Mouse (Mus musculus) bone marrow, adult 2 months (tissue): Measurements from ENCODE around the gene Hnrnpab. TPM values are rescaled to one million over a fixed set of nuclear protein-coding genes. Genes with fewer than 3 reads are reported as not detected.

Experiments
- H3K27ac ChIP-seq: fragments of 200-500 bp; 2 replicates; pipeline ENCODE4 v1.5.1; 2012; ENCODE audit warnings: low read depth, mild to moderate bottlenecking, control low read depth, inconsistent platforms, low read length; ENCODE audit not compliant: control insufficient read depth, poor library complexity, insufficient read depth
- H3K4me1 ChIP-seq: fragments of 200-500 bp; 2 replicates; pipeline ENCODE4 v1.6.1; 2011; ENCODE audit warnings: low read length; ENCODE audit not compliant: control insufficient read depth, insufficient read depth
- H3K4me3 ChIP-seq: fragments of 200-500 bp; replicated peaks from 2 replicates; pipeline ENCODE3; 2011; ENCODE audit warnings: mild to moderate bottlenecking, low read depth, low read length, control low read depth; ENCODE audit not compliant: control insufficient read depth
- CTCF ChIP-seq: fragments of 200-500 bp; IDR thresholded peaks from 2 replicates; pipeline ENCODE4 v1.5.1; 2011; ENCODE audit warnings: low read length, control low read depth; ENCODE audit not compliant: control insufficient read depth, insufficient read depth
- POLR2A ChIP-seq: fragments of 200-500 bp; IDR thresholded peaks from 2 replicates; pipeline ENCODE4 v1.6.1; 2011; ENCODE audit warnings: low read depth, mild to moderate bottlenecking, control low read depth, low read length, borderline replicate concordance; ENCODE audit not compliant: control insufficient read depth
- WGBS: fragments of 180-500 bp; shearing (Covaris S2); methylation state at CpG from one replicate; pipeline ENCODE4 v1.1.7; 2018; 5-methylcytosine and 5-hydroxymethylcytosine counted together
- polyA plus RNA-seq: library from polyadenylated mRNA; stranded (reverse); fragments of >200 nt; gene quantifications from 2 replicates; pipeline ENCODE4 v1.2.4, GENCODE M21; 2011; ENCODE audit warnings: low replicate concordance; ENCODE audit not compliant: missing spikeins, insufficient read depth, insufficient read length

Gene Hnrnpab
- 188 and 198 TPM in 2 replicates for polyA plus RNA-seq

- TF ChIP-seq CTCF (no peak), POLR2A (peak; percentile 100)
- H3K4me3 ChIP-seq: peak within 1 kb of the TSS; percentile 79
- H3K27ac ChIP-seq: peak within 1 kb of the TSS; percentile 95
- WGBS: under 1% methylated on average over 91 of the region's 91 CpGs
- no peaks in the 10 kb centered on the region; the same call in 1 of the 2 replicates for H3K4me1 ChIP-seq
Measured at GRCm38 (mm10) chr11:51606447-51607095, at the start of gene Hnrnpab. Gene Hnrnpab (minus strand): TSS chr11:51606847.

GRCm38 (mm10) chr11:51654891-51655290, 48.2 kb upstream of the Hnrnpab start:
- TF ChIP-seq CTCF: no peak
- no peak for TF ChIP-seq POLR2A
- Histone ChIP-seq H3K27ac (no peak overlapping the region), H3K4me1 (no peaks in the 10 kb centered on the region; the same call in 1 of the 2 replicates), H3K4me3 (no peak overlapping the region)
- WGBS: 85% methylated on average over 3 of the region's 3 CpGs

GRCm38 (mm10) chr11:51653736-51654135, 47.1 kb upstream of the Hnrnpab start:
- TF ChIP-seq POLR2A: no peak
- WGBS: 92% methylated on average over 6 of the region's 6 CpGs

GRCm38 (mm10) chr11:51652889-51653418, 46.3 kb upstream of the Hnrnpab start:
- TF ChIP-seq CTCF: no peak
- TF ChIP-seq POLR2A: no peak
- H3K27ac ChIP-seq: no peak overlapping the region
- 78% methylated on average over 4 of the region's 4 CpGs for WGBS
- H3K4me3 ChIP-seq: no peak overlapping the region
- H3K4me1 ChIP-seq: no peaks in the 10 kb centered on the region; the same call in 1 of the 2 replicates

More at GRCm38 (mm10) chr11:51653736-51654135, 47.1 kb upstream of the Hnrnpab start:
- no peak overlapping the region for H3K27ac ChIP-seq
- no peak overlapping the region for H3K4me3 ChIP-seq
- no peaks in the 10 kb centered on the region; the same call in 1 of the 2 replicates for H3K4me1 ChIP-seq

GRCm38 (mm10) chr11:51650691-51651515, 44.3 kb upstream of the Hnrnpab start, which contains the start of the genes N4bp3 and D930048N14Rik:
Gene N4bp3 (minus strand): TSS chr11:51650842.
Gene D930048N14Rik (plus strand): TSS chr11:51650954.
- 1% methylated on average over 70 of the region's 70 CpGs for WGBS
- no peak for TF ChIP-seq POLR2A
- TF ChIP-seq CTCF: no peak
- Histone ChIP-seq H3K4me1 (peaks cover 4% of the 10 kb centered on the region; the same call in 1 of the 2 replicates), H3K4me3 (peak within 1 kb of the TSS; percentile 81), H3K27ac (peak within 1 kb of the TSS; percentile 37; the same call in 1 of the 2 replicates)

GRCm38 (mm10) chr11:51650261-51650660, 43.6 kb upstream of the Hnrnpab start:
- peak overlapping the region; percentile 81 for H3K4me3 ChIP-seq
- TF ChIP-seq CTCF (no peak), POLR2A (no peak)
- peaks cover 4% of the 10 kb centered on the region; the same call in 1 of the 2 replicates for H3K4me1 ChIP-seq
- H3K27ac ChIP-seq: peak overlapping the region; percentile 37; the same call in 1 of the 2 replicates
- under 1% methylated on average over 30 of the region's 30 CpGs for WGBS

GRCm38 (mm10) chr11:51649889-51650199, 43.2 kb upstream of the Hnrnpab start:
- TF ChIP-seq CTCF (no peak), POLR2A (no peak)
- 0% methylated on average over 7 of the region's 7 CpGs for WGBS
- H3K4me1 ChIP-seq: peaks cover 4% of the 10 kb centered on the region; the same call in 1 of the 2 replicates
- H3K4me3 ChIP-seq: peak overlapping the region; percentile 81
- H3K27ac ChIP-seq: no peak overlapping the region
